Mouse (Mus musculus) urinary bladder, adult 2 months (tissue): Measurements from ENCODE around the gene Ppfibp1. TPM values are rescaled to one million over a fixed set of nuclear protein-coding genes. Genes with fewer than 3 reads are reported as not detected.

ENCODE experiments used
- DNase-seq: peaks from one replicate; pipeline ENCODE4 v3.0.0; 2022; ENCODE audit warnings: low spot score
- polyA plus RNA-seq: library from polyadenylated mRNA; depleted of rRNA; stranded (reverse); fragments of >200 nt; gene quantifications from 2 replicates; pipeline ENCODE4 v1.2.3, GENCODE M21; 2012

Ppfibp1 gene
- polyA plus RNA-seq, 1 experiment = 64.0 TPM

GRCm38 (mm10) chr6:146959908-146960680, 71.8 kb downstream of the Ppfibp1 start:
- no peak for DNase-seq

- no peak for DNase-seq
These were observed 72.7 kb downstream of the Ppfibp1 start for GRCm38 (mm10) chr6:146960956-146961355.

- no peak for DNase-seq
These were observed 73.7 kb downstream of the Ppfibp1 start for GRCm38 (mm10) chr6:146961832-146962481.

- DNase-seq = no peak
These were observed 75.3 kb downstream of the Ppfibp1 start for GRCm38 (mm10) chr6:146963396-146964150.

GRCm38 (mm10) chr6:146965139-146965772, 77.0 kb downstream of the Ppfibp1 start:
- DNase-seq = no peak

GRCm38 (mm10) chr6:146966446-146967019, 78.2 kb downstream of the Ppfibp1 start:
- DNase-seq = no peak

GRCm38 (mm10) chr6:146967836-146968235, 79.5 kb downstream of the Ppfibp1 start:
- no peak for DNase-seq

GRCm38 (mm10) chr6:146970811-146971210, 82.5 kb downstream of the Ppfibp1 start:
- DNase-seq = no peak

- no peak for DNase-seq
These were observed 83.1 kb downstream of the Ppfibp1 start for GRCm38 (mm10) chr6:146971366-146971765.

GRCm38 (mm10) chr6:146972009-146972408, 83.7 kb downstream of the Ppfibp1 start:
- DNase-seq = no peak

- no peak for DNase-seq
These were observed 84.5 kb downstream of the Ppfibp1 start for GRCm38 (mm10) chr6:146972740-146973139.

GRCm38 (mm10) chr6:146973406-146973805, 85.1 kb downstream of the Ppfibp1 start:
- DNase-seq = no peak

GRCm38 (mm10) chr6:146973830-146974229, 85.5 kb downstream of the Ppfibp1 start:
- no peak for DNase-seq

- no peak for DNase-seq
These were observed 88.2 kb downstream of the Ppfibp1 start for GRCm38 (mm10) chr6:146976446-146976845.

GRCm38 (mm10) chr6:146978691-146979114, 90.4 kb downstream of the Ppfibp1 start:
- no peak for DNase-seq

GRCm38 (mm10) chr6:146979115-146979744, 90.9 kb downstream of the Ppfibp1 start:
- no peak for DNase-seq

- no peak for DNase-seq
These were observed 91.7 kb downstream of the Ppfibp1 start for GRCm38 (mm10) chr6:146979953-146980352.

- DNase-seq = no peak
These were observed 93.1 kb downstream of the Ppfibp1 start for GRCm38 (mm10) chr6:146981249-146981835.

GRCm38 (mm10) chr6:146984569-146984968, 96.3 kb downstream of the Ppfibp1 start:
- no peak for DNase-seq

GRCm38 (mm10) chr6:146994236-146994635, 105.9 kb downstream of the Ppfibp1 start:
- no peak for DNase-seq

GRCm38 (mm10) chr6:146995391-146995790, 107.1 kb downstream of the Ppfibp1 start:
- no peak for DNase-seq
